Mouse (Mus musculus) small intestine, adult 10 weeks (tissue): Measurements from ENCODE around the gene Ring1. TPM values are rescaled to one million over a fixed set of nuclear protein-coding genes. Genes with fewer than 3 reads are reported as not detected.

ENCODE experiments used
- polyA plus RNA-seq: library from polyadenylated mRNA; stranded (reverse); fragments of 350-450 nt; fragmentation: Illumina TruSeq; extraction: RNeasy Lipid Tissue Mini Kit (QIAGEN cat#74804); gene quantifications from one replicate; pipeline ENCODE4 v1.2.3, GENCODE M21; 2014; ENCODE audit warnings: low replicate concordance

The Ring1 gene
- polyA plus RNA-seq: 0.74 TPM

DNA sequence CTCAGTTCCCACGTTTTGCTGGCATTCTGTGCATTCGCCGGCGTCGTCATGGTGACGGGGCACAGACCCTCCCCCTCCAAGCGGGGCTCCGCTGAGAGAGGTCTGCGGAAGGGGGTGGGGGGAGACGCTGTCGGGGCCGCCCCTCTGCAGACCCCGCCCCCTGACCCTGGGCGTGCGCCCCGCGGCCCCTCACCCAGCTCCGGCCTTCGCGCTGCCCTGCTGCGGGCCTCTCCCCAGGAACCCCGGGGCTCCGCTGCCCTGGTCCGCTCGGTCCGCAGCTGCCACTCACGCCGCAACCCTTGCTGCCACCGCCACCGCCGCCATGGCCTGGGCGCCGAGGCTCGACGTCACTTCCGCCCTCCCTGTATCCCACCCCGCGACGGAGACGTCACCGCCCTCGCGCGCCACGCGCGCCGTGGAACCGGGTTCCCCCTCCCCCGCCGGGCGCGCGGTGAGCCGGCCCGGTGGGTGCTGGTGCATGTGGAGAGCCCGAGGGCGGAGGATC, at the start of gene Ring1:
TSS of gene Ring1 (minus strand) at position 364 of the 505 bp plus-strand sequence.

DNA sequence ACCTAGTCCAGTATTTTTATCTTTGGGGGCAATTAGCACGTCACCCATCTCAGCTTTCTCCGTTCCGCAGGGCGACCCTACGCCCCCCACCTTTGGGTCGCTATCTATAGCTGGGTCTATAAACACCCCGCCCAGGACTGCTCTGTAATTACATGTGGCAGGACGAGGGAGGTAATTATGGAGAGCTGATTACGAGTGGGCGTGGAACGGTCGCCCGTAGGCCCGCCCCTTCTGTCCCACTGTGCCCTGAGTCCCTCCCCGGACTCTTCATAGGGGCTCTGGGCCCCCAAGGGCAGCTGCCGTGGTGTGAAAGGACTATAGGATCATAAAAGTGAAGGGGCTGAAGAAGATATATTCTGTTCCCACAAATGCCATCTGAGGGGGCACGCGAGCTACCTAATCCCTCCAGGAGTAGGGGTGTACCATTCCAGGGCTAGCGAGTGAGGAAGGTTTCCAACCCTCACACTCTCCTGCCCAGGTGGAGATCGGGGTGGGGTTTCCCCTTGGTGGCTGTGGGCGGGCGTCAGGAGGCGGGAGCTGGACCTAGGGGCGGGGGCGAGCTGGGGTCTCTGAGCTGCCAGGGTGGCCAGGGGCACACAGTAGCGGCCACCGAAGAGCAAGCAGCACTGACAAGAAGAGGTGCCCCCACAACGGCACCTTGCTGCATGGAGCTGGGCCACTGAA, 14.5 kb upstream of the Ring1 start, which contains the start of gene Col11a2:
TSS of gene Col11a2 (plus strand) at position 560 of the 684 bp plus-strand sequence.

DNA sequence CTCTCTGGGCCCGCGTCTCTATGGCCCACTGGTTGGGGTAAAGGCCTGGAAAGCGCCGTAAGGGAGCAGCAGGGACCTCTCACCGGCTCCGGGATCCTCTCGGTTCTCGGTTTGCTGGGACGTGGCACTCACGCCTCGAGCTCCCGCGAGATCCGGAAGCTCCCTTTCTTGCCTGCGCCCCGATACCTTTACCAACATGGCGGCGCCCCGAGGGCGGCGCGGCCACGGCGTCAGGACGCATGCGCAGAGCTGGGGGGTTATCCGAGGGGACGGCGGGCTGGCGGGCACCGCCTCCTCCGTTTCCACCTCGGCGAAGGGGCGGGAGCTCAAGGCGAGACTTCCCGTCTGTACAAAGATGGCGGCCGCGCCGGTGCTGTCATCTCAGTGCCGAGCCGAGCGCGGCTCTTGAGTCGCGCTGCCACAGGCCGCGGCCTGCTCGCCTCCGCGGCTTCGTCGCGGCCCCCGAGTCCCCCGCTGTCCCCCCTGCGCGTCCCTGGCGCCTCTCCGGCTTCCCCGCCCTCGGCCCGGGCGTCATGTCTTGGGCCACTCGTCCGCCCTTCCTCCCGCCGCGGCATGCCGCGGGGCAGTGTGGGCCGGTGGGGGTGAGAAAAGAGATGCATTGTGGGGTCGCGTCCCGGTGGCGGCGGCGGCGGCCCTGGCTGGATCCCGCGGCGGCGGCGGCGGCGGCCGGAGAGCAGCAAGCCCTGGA, 7.1 kb upstream of the Ring1 start, which contains the start of the genes Slc39a7 and Rxrb:
TSS of gene Slc39a7 (minus strand) at position 218 of the 709 bp plus-strand sequence.
TSS of gene Rxrb (plus strand) at position 348 of the 709 bp plus-strand sequence.

DNA sequence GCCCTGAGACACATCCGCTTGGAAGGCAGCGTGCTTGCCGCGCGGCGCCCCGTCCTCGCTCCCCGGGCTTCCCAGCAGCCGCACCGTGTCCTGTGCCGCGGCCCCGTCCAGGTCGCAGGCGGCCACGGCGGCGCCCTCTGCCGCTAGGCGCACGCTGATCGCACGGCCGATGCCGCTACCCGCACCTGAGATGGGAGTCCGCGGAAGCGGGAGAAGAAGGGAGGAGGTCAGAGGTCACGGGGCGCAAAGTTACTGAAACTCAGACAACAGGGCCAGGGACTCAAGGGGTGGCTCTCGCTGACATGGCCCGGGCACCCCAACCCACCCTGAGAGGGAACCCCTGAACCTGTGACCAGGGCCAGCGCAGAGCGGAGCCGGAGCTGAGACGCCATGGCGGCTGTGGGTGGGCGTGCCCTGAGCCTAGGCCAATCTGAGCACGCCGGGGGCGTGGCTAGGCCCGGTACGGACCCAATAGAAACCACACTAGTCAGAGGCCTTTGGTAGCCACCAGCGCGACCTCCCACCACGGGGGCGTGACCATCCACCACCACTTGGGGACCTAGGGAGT, 3.3 kb upstream of the Ring1 start, which contains the start of gene H2-Ke6:
TSS of gene H2-Ke6 (minus strand) at position 405 of the 568 bp plus-strand sequence.

DNA sequence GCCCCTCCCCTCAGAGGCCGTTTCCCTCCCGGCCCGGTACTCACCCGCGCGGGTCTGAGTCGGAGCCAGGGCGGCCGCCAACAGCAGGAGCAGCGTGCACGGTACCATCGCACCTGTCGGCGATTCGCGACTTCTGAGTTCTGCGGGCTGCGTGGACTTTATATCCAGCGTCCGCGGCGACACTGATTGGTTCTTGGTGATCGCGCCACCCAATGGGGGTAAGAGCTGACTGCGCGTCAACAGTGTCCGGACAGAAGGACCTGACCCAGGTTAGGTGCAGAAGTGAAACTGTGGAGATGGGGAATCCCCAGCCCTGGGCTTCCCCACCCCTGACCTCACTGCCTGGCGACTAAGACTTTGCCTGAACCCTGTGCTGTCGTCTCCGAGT, 24.3 kb downstream of the Ring1 start, which contains the start of gene H2-K1:
TSS of gene H2-K1 (minus strand) at position 198 of the 388 bp plus-strand sequence.

Other genes starting within 250 kb of the Ring1 start
- gene Angptl4, start 242.8 kb downstream of the Ring1 start, polyA plus RNA-seq: 0.67 TPM
- gene Kank3, start 214.2 kb downstream of the Ring1 start, polyA plus RNA-seq: 3.9 TPM
- 30.6 TPM for gene Rps28, start 200.1 kb downstream of the Ring1 start, polyA plus RNA-seq
- gene Ndufa7, start 200.1 kb downstream of the Ring1 start, polyA plus RNA-seq: 20.8 TPM
- gene Cd320, start 181.6 kb downstream of the Ring1 start, polyA plus RNA-seq: 0.85 TPM
- not detected for gene Gm7029, start 150.8 kb downstream of the Ring1 start, polyA plus RNA-seq
- gene Kifc1, start 134.0 kb downstream of the Ring1 start, polyA plus RNA-seq: 2.4 TPM
- gene Platr17, start 119.5 kb downstream of the Ring1 start, polyA plus RNA-seq: not detected
- gene Daxx, start 115.3 kb downstream of the Ring1 start, polyA plus RNA-seq: 2.6 TPM
- gene Tapbp, start 108.8 kb downstream of the Ring1 start, polyA plus RNA-seq: 57.9 TPM
- gene Zbtb22, start 108.8 kb downstream of the Ring1 start, polyA plus RNA-seq: 0.78 TPM
- gene Rgl2, start 95.1 kb downstream of the Ring1 start, polyA plus RNA-seq: 2.2 TPM
- gene Pfdn6, start 84.3 kb downstream of the Ring1 start, polyA plus RNA-seq: 6.7 TPM
- 0.26 TPM for gene Wdr46, start 84.0 kb downstream of the Ring1 start, polyA plus RNA-seq
- not detected for gene B3galt4, start 73.2 kb downstream of the Ring1 start, polyA plus RNA-seq
- gene Vps52, start 68.9 kb downstream of the Ring1 start, polyA plus RNA-seq: 2.0 TPM
- 6.8 TPM for gene Rps18, start 68.7 kb downstream of the Ring1 start, polyA plus RNA-seq
- 431 TPM for gene H2-K1, start 24.3 kb downstream of the Ring1 start, polyA plus RNA-seq
- gene H2-Ke6, start 3.4 kb upstream of the Ring1 start, polyA plus RNA-seq: not detected
- gene Slc39a7, start 7.0 kb upstream of the Ring1 start, polyA plus RNA-seq: 0.48 TPM
- gene Rxrb, start 7.1 kb upstream of the Ring1 start, polyA plus RNA-seq: 0.22 TPM
- not detected for gene Col11a2, start 14.8 kb upstream of the Ring1 start, polyA plus RNA-seq
- gene H2-Oa, start 67.7 kb upstream of the Ring1 start, polyA plus RNA-seq: not detected
- 1.6 TPM for gene H2-DMa, start 94.9 kb upstream of the Ring1 start, polyA plus RNA-seq
- 197 TPM for gene Brd2, start 98.0 kb upstream of the Ring1 start, polyA plus RNA-seq
- gene H2-DMb2, start 118.6 kb upstream of the Ring1 start, polyA plus RNA-seq: 1.5 TPM
- 12.1 TPM for gene H2-DMb1, start 128.4 kb upstream of the Ring1 start, polyA plus RNA-seq
- gene Tap1, start 162.9 kb upstream of the Ring1 start, polyA plus RNA-seq: 5.6 TPM
- gene Psmb9, start 163.1 kb upstream of the Ring1 start, polyA plus RNA-seq: 5.8 TPM
- 7.2 TPM for gene Psmb8, start 173.0 kb upstream of the Ring1 start, polyA plus RNA-seq
- not detected for gene Tap2, start 178.8 kb upstream of the Ring1 start, polyA plus RNA-seq
- 13.2 TPM for gene H2-Ob, start 214.2 kb upstream of the Ring1 start, polyA plus RNA-seq
- 39.7 TPM for gene H2-Ab1, start 233.0 kb upstream of the Ring1 start, polyA plus RNA-seq